Mouse (Mus musculus): Measurements from ENCODE around the gene Mrps15.

The Mrps15 gene

GRCm38 (mm10) chr4:126046851-126047585, at the start of gene Mrps15:
TSS of gene Mrps15 (plus strand) at chr4:126046925.
- peak; percentile 88 to 92 for DNase-seq

- no peak for DNase-seq
Measured at GRCm38 (mm10) chr4:125997826-125998225, 48.9 kb upstream of the Mrps15 start.

GRCm38 (mm10) chr4:126001311-126002199, 45.2 kb upstream of the Mrps15 start:
- no peak for DNase-seq

GRCm38 (mm10) chr4:126017676-126018332, 28.9 kb upstream of the Mrps15 start:
- DNase-seq = no peak

- DNase-seq = no peak
Measured at GRCm38 (mm10) chr4:126018966-126019538, 27.7 kb upstream of the Mrps15 start.

- DNase-seq = peak in 1 of 2 experiments; percentile 3
Measured at GRCm38 (mm10) chr4:126024303-126024900, 22.3 kb upstream of the Mrps15 start, which contains the start of gene Csf3r. TSS of gene Csf3r (plus strand) at chr4:126024550.

GRCm38 (mm10) chr4:126025801-126026200, 20.9 kb upstream of the Mrps15 start:
- DNase-seq = no peak

- no peak for DNase-seq
Measured at GRCm38 (mm10) chr4:126027980-126028379, 18.7 kb upstream of the Mrps15 start.

GRCm38 (mm10) chr4:126029042-126029441, 17.7 kb upstream of the Mrps15 start:
- DNase-seq = no peak

GRCm38 (mm10) chr4:126030705-126031104, 16.0 kb upstream of the Mrps15 start:
- DNase-seq = no peak

- no peak for DNase-seq
Measured at GRCm38 (mm10) chr4:126035413-126035812, 11.3 kb upstream of the Mrps15 start.

GRCm38 (mm10) chr4:126051617-126052016, 4.9 kb downstream of the Mrps15 start:
- DNase-seq = peak in 1 of 2 experiments; percentile 6

GRCm38 (mm10) chr4:126057207-126058133, 10.7 kb downstream of the Mrps15 start:
- no peak for DNase-seq

- peak; percentile 91 to 95 for DNase-seq
Measured at GRCm38 (mm10) chr4:126058134-126058996, 11.6 kb downstream of the Mrps15 start, which contains the start of gene Oscp1. TSS of gene Oscp1 (plus strand) at chr4:126058565.

- DNase-seq = no peak
Measured at GRCm38 (mm10) chr4:126058997-126059362, 12.3 kb downstream of the Mrps15 start.

- DNase-seq = peak; percentile 34 to 35
Measured at GRCm38 (mm10) chr4:126062856-126063255, 16.1 kb downstream of the Mrps15 start.

- DNase-seq = no peak
Measured at GRCm38 (mm10) chr4:126065241-126065640, 18.5 kb downstream of the Mrps15 start.

- no peak for DNase-seq
Measured at GRCm38 (mm10) chr4:126067401-126068077, 20.8 kb downstream of the Mrps15 start.

GRCm38 (mm10) chr4:126068842-126069241, 22.1 kb downstream of the Mrps15 start:
- DNase-seq = no peak

- DNase-seq = no peak
Measured at GRCm38 (mm10) chr4:126077833-126078232, 31.1 kb downstream of the Mrps15 start.
